Mouse (Mus musculus): ENCODE measurements around the gene Ccl26. TPM values are rescaled to one million over a fixed set of nuclear protein-coding genes. Genes with fewer than 3 reads are reported as not detected.
"Not testable (repeated sequence)": the region's sequence is repeated elsewhere in the genome, so short reads cannot be mapped to it uniquely, and the experiment has no call there.

The Ccl26 gene
- total RNA-seq (2021): not detected
- long read RNA-seq, experiment 1: 0 reads
- long read RNA-seq, experiment 2: 0 reads

- no peak for DNase-seq
Measured at GRCm38 (mm10) chr5:135563469-135563868, at the start of gene Ccl26. Gene Ccl26, minus strand, starts transcription at chr5:135563569.

DNA sequence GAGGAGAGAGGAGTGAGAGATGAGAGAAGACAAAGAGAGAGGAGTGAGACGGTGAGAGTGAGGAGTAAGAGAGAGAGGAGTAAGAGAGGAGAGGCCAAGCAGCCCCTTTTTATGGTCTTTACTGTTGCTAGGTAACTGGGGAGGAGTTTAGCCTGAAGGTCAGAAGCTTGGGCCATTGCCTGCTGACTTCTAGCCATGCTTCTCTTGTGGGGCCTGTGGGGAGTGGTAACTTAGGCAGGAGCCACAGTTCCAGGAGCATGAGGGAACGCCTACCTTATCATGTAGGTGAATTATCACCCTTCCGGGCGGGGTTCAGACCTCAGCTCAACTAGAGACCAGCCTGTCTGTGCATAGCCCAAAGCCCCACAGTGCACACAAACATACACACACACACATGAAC lies 46.4 kb upstream of the Ccl26 start:
- no peak for DNase-seq

DNA sequence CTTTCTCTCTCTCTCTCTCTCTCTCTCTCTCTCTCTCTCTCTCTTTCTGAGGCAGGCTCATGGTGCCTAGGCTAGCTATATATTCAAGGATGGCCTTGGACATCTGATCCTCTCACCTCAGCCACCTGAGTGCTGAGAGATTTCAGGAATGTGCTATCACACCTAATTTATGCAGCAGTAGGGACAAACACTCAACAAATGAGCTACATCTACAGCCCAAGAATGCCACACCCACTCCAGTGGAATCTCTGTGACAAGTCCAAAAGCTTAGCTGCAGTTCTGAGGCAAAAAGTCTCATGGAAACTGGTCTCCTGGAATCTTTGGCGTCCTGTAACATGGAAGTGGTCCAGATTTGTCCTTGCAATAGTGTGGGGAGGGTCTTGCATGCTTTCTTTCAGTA lies 44.2 kb upstream of the Ccl26 start:
- no peak for DNase-seq

DNA sequence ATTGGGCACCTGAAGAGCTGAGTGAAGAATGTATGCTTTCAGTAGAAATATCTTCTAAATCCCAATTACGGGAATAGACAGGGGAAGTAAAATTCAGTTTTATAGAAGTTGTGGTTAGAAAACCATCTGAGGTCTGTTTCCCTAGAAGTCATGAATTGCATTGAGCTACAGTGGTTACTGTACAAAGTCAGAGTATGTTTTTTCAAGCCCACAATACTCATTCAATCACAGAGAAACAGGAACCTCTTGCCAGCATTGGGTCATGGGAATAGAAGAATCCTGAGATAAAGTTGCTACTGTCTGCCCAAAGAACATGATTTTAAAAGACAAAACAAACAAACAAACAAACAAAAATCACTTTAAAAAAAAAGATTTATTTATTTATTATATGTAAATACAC lies 43.3 kb upstream of the Ccl26 start:
- DNase-seq: not testable (repeated sequence)

GRCm38 (mm10) chr5:135604643-135605042 lies 41.3 kb upstream of the Ccl26 start:
- DNase-seq: not testable (repeated sequence)

DNA sequence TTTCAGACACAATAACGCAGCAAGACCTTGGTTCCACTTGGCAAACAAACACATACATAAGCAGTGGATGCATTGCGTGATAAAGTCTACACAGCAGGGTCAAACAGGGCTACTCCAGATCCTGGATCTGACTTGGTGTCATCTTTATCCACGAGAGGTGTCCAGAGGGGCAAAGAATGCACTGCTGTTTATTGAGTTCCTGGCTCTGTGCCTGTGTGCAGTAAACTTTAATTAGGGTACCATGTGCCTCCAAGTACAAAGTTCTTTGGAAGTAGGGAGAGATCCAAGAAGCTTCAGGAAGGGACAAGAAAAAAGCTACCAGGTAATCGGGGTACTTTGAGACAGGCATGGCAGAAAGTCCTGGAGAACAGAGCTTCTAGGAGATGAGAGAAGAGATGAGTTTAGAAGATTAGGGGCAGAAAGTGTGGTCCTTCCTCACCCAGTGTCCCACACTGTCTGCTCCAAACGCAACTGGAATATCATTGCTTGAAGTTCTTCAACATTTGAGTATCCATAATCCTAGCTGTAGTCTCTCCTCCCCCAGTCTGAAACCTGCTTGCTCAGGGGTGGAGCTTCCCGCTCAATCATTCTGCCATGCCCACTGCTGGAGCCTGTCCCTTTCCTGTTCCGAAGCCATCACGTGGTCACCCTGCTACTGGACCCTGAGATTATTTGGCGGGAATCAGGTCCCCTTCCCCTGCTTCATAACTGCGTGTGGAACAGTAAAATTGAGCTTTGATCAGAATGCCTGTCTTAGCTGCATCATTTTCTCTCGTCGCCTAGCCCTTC lies 26.8 kb upstream of the Ccl26 start:
- DNase-seq: no peak

DNA sequence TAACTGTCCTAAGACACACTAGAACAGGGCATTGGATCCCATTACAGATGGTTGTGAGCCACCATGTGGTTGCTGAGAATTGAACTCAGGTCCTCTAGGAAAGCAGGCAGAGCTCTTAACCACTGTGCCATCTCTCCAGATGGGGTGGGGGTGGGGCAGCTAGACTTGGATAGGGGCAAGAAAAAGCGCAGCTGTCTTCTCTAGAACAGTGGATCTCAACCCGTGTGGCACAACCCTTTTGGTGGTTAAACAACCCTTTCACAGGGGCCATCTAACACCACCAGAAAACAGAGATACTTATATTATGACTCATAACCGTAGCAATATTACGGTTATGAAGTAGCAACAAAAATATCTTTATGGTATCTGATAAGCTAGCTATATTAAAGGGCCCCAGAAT lies 24.4 kb upstream of the Ccl26 start:
- DNase-seq: no peak

DNA sequence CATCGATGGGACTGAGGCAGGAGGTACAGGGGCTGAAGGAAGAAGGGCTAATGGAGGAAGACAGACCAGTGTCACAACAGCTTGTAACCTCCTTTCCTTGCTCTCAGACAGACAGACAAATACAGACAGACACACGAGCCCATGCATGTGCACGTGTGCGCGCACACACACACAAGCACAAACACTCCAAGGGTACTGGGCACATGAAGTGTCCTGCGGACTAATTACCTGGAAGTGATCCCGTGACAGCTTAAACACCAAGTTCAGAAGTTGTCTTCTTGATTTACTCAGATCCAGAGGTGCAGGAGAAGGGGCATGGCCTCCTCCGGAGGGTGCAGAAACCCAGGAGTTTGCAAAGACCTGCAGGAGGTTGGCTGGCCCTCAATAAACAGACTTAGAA lies 22.3 kb upstream of the Ccl26 start:
- DNase-seq: no peak

DNA sequence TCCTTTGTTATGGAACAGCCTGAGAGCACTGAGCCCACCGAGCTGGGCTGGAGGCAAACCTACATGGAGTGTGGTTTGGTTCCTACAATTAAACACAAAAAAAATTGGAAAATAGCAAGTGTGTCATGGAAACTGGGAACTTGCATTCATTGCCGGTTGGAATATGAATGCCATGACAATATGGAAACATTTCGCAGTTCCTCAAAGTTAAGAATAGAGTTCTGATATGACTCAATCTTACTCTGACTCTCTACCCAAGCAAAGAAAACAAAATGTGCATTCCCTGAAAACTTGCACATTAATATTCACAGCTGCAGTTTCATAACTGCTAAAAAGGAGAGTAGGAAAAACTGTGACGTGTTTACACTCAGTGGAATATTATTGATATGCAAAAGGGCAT lies 19.0 kb upstream of the Ccl26 start:
- no peak for DNase-seq

DNA sequence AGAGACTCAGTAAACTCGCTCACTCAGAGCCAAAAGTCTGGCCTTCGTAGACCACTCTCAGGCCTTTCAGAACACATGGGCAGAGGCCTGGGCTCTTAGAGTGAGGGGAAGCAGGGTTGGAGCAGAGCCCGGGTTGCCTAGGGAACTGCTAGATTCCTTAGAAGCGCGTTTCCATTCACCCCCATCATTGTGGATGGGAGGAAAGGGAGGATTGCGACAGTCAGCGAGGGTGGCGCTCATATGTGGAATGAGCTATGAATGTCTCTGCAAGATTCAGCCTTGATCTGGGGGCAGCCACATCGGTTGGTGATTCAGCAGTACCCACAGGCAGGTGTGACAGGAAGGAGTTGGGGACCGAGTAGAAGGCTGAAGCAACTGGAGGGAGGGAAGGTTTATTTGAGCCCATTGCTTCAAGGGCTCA lies 16.0 kb upstream of the Ccl26 start:
- DNase-seq: no peak

DNA sequence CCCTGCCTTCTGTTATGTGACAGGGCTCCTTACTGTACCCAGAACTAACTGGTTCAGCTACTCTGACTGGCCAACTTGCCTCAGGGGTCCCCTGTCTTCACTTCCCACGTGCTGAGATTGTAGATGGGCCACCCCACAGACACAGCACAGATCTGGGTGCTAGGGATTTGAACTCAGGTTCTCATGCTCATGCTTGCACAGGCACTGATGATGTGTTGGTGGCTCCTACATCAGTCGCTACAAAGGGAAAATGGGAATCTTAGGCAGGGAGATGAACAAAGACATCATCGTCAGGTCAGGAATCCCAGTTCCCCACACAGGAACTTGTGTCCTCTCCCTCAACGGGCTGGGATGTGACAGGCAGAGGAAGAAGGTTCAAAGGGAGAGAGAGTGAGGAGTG lies 12.7 kb upstream of the Ccl26 start:
- DNase-seq: no peak

DNA sequence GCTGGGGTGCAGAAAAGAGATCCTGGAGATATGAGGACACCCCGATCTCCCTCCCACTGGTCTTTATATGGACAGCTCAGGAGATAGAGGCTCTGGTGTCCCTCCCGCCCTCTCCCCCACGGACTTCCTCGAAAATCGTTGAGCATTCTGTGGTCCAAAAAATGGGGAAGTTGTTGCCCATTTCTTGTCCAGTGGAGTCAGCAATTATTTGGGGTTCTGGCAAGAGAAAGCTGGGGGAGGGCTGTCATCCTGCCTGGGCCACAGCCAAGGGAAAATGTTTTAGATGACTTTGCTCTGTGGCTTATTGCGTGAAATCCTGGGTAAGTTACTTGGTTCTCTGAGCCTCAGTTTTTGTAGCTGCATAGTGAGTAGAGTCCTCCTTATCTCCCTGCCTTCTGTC lies 9.6 kb upstream of the Ccl26 start, which contains the start of gene Ccl24:
TSS of gene Ccl24 (minus strand) at position 44 of the 400 bp plus-strand sequence.
- peak; percentile 34 for DNase-seq

GRCm38 (mm10) chr5:135568698-135569097 lies 5.3 kb upstream of the Ccl26 start:
- DNase-seq: no peak

GRCm38 (mm10) chr5:135567556-135568265 lies 4.3 kb upstream of the Ccl26 start:
- DNase-seq: no peak

DNA sequence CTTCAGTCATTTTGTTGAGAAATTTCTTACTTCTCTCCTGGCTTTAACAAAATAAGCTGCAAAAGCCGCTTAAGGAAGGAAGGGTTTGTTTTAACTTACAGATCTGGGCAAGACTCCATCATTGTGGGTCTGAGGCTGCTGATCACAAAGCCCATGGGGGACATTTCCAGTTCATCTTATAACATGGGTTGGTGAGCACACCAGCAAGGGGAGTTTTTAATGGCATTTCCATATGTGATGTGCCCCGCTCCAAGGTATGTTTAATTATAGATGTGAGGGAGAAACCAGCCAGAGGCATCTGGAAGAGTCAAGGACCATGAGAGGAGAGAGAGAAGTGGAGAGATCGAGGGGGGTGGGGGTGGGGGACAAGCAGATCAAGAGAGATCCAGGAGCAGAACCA lies 5.7 kb downstream of the Ccl26 start:
- DNase-seq: no peak

GRCm38 (mm10) chr5:135557051-135557450 lies 6.3 kb downstream of the Ccl26 start:
- DNase-seq: peak; percentile 56

GRCm38 (mm10) chr5:135556259-135556658 lies 7.1 kb downstream of the Ccl26 start:
- no peak for DNase-seq

DNA sequence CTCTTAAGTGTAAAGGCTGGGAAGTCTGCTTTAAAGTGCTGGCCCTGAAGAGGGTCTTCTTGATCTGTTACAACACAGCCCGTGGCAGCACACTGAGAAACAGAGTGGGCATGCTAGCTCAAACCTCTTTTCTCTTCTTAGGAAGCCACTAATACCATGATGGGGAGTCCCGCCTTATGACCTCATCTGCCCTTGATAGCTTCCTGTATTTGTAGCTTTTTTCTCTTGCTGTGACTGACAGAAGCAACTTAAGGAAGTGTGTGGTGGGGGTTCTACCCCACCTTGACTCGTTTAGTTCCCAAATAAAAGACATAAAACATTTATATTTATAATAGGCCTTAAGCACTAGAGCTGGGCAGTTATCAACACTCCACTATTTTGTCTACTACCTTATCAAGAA lies 11.8 kb downstream of the Ccl26 start:
- no peak for DNase-seq

- DNase-seq: no peak
Measured at GRCm38 (mm10) chr5:135550910-135551309, 12.5 kb downstream of the Ccl26 start.

GRCm38 (mm10) chr5:135547990-135548389 lies 15.4 kb downstream of the Ccl26 start:
- no peak for DNase-seq

DNA sequence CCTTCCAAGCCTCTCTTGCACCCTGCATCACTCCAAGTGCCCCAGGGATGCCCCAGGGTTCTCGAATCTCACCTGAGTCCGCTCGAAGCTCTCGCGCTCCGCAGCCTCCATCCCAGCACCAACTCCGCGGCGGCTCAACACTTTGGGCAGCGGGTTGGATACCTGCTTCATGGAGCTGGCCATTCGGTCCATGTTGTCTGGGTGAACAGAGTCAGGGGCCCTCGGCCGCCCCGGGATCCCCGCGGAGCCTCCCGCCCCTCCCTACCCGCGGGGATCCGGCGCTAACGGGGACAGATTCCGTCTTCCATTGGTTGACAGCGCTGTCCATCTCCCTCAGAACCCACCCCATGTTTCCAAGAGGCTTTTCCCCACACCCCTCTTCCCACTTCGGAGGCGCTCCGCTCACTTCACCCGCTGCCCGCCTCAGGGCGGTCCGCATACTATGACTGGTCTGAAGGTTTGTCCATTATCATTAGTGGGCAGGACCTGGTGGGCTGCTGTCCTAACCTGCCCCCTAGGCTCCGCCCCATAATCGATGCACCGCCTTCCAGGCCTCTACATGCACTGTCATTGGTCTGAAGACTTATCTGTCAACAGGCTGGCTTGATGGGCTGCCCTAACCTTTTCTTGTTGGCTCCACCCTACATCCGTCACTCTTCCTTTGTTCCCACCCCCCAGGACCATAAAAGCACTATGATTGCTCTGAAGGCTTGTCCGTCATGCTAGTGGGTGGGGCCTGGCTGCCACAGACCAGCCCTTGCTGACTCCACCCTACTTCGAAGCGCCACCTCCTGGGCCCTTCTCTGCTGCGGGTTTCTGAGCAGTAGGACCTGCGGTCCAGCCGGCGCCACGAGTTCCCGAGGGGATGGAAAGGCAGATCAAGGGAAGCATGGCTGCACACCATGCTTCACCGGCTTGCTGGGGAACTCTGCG lies 18.2 kb downstream of the Ccl26 start, which contains the start of gene Hip1:
TSS of gene Hip1 (minus strand) at position 256 of the 933 bp plus-strand sequence.
- peak; percentile 100 for DNase-seq

DNA sequence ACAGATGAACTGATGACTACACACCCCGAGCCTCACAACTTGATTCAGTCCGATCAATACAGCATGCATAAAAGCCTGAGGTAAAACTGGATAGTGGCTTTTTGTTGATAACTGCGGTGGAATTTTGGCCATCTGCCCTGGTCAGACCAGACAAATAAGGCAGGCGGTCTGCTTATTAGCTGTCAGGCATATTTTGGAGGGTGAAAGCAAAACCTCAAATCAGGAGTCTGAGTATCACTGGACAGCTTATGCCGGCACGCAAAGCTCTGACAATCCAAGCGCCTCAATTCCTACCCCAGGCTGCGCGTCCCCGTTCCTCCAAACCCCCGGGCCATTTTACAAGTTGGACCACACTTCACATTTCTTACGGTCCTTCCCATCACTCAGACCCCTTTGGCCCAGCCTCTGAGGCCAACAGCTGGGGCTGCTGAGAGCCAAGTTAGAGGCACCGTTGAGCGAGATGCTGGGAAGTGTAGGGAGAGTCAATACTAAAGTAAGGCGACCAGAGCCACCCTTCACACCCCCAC lies 19.3 kb downstream of the Ccl26 start:
- peak; percentile 41 for DNase-seq
